Mouse (Mus musculus): ENCODE data around the gene Hk1. TPM values are rescaled to one million over a fixed set of nuclear protein-coding genes. Genes with fewer than 3 reads are reported as not detected.

Gene Hk1
- polyA plus RNA-seq, 1 experiment from 2014 or later, result 29.4 TPM

GRCm38 (mm10) chr10:62338626-62339025 lies 41.1 kb downstream of the Hk1 start:
- DNase-seq (ENCODE audit: extremely low spot score, low spot score), result no peak
- Histone ChIP-seq H3K4me1 (peaks cover 67% of the 10 kb centered on the region), H3K27me3 (ENCODE audit: poor library complexity, severe bottlenecking) (peaks cover 13% of the 10 kb centered on the region), H3K4me3 (peak overlapping the region; percentile 82), H3K27ac (peak overlapping the region; percentile 58; the same call in 1 of the 2 replicates), H3K9me3 (no peaks in the 10 kb centered on the region), H3K36me3 (replicated peaks) (no peaks in the 10 kb centered on the region)
- WGBS, result 26% methylated on average over 5 of the region's 5 CpGs

GRCm38 (mm10) chr10:62338176-62338575 lies 41.5 kb downstream of the Hk1 start:
- Histone ChIP-seq H3K36me3 (replicated peaks) (no peaks in the 10 kb centered on the region), H3K4me3 (peak overlapping the region; percentile 82; the same call in 1 of the 2 replicates), H3K4me1 (peaks cover 69% of the 10 kb centered on the region), H3K27ac (peak overlapping the region; percentile 58), H3K27me3 (ENCODE audit: poor library complexity, severe bottlenecking) (peaks cover 13% of the 10 kb centered on the region), H3K9me3 (no peaks in the 10 kb centered on the region)
- 24% methylated on average over 9 of the region's 9 CpGs for WGBS
- no peak for DNase-seq (ENCODE audit: extremely low spot score, low spot score)

- H3K9me3 ChIP-seq, result no peaks in the 10 kb centered on the region
Measured at GRCm38 (mm10) chr10:62336601-62337578, 42.8 kb downstream of the Hk1 start.

GRCm38 (mm10) chr10:62335423-62335776 lies 44.3 kb downstream of the Hk1 start:
- H3K4me3 ChIP-seq, result no peak overlapping the region
- H3K27me3 ChIP-seq (ENCODE audit: poor library complexity, severe bottlenecking), result peaks cover 13% of the 10 kb centered on the region
- no peaks in the 10 kb centered on the region for H3K36me3 ChIP-seq (replicated peaks)
- DNase-seq (ENCODE audit: extremely low spot score, low spot score), result no peak
- H3K9me3 ChIP-seq, result no peaks in the 10 kb centered on the region
- H3K4me1 ChIP-seq, result peaks cover 67% of the 10 kb centered on the region
- H3K27ac ChIP-seq, result no peak overlapping the region
- WGBS, result 19% methylated on average over 6 of the region's 6 CpGs

More at GRCm38 (mm10) chr10:62336601-62337578, 42.8 kb downstream of the Hk1 start:
- no peak overlapping the region for H3K4me3 ChIP-seq
- H3K36me3 ChIP-seq (replicated peaks), result no peaks in the 10 kb centered on the region
- peaks cover 13% of the 10 kb centered on the region for H3K27me3 ChIP-seq (ENCODE audit: poor library complexity, severe bottlenecking)
- peak overlapping the region; percentile 12; the same call in 1 of the 2 replicates for H3K27ac ChIP-seq
- no peak for DNase-seq (ENCODE audit: extremely low spot score, low spot score)
- 24% methylated on average over 12 of the region's 12 CpGs for WGBS
- peaks cover 77% of the 10 kb centered on the region for H3K4me1 ChIP-seq

- Histone ChIP-seq H3K27me3 (ENCODE audit: poor library complexity, severe bottlenecking) (peaks cover 13% of the 10 kb centered on the region), H3K27ac (no peak overlapping the region), H3K9me3 (no peaks in the 10 kb centered on the region), H3K36me3 (replicated peaks) (no peaks in the 10 kb centered on the region), H3K4me1 (peaks cover 71% of the 10 kb centered on the region), H3K4me3 (no peak overlapping the region)
- DNase-seq (ENCODE audit: extremely low spot score, low spot score), result no peak
- 45% methylated on average over 20 of the region's 20 CpGs for WGBS
Measured at GRCm38 (mm10) chr10:62334686-62335422, 44.9 kb downstream of the Hk1 start.

- Histone ChIP-seq H3K4me3 (no peak overlapping the region), H3K36me3 (replicated peaks) (no peaks in the 10 kb centered on the region), H3K4me1 (peaks cover 58% of the 10 kb centered on the region), H3K9me3 (no peaks in the 10 kb centered on the region), H3K27ac (no peak overlapping the region), H3K27me3 (ENCODE audit: poor library complexity, severe bottlenecking) (peaks cover 2% of the 10 kb centered on the region; the same call in 1 of the 2 replicates)
- DNase-seq (ENCODE audit: extremely low spot score, low spot score), result no peak
- 77% methylated on average over 14 of the region's 14 CpGs for WGBS
Measured at GRCm38 (mm10) chr10:62333269-62333668, 46.4 kb downstream of the Hk1 start.

- 71% methylated on average over 7 of the region's 7 CpGs for WGBS
- Histone ChIP-seq H3K9me3 (no peaks in the 10 kb centered on the region), H3K36me3 (replicated peaks) (no peaks in the 10 kb centered on the region), H3K4me3 (no peak overlapping the region), H3K4me1 (peaks cover 59% of the 10 kb centered on the region), H3K27ac (0 out of 2 replicates have a peak overlapping the region, but pooled peaks have one; percentile 11), H3K27me3 (ENCODE audit: poor library complexity, severe bottlenecking) (no peaks in the 10 kb centered on the region)
- DNase-seq (ENCODE audit: extremely low spot score, low spot score), result no peak
Measured at GRCm38 (mm10) chr10:62332514-62332913, 47.2 kb downstream of the Hk1 start.

- Histone ChIP-seq H3K27ac (no peak overlapping the region), H3K9me3 (no peaks in the 10 kb centered on the region), H3K27me3 (ENCODE audit: poor library complexity, severe bottlenecking) (no peaks in the 10 kb centered on the region), H3K4me1 (peaks cover 59% of the 10 kb centered on the region), H3K36me3 (replicated peaks) (no peaks in the 10 kb centered on the region), H3K4me3 (no peak overlapping the region)
- DNase-seq (ENCODE audit: extremely low spot score, low spot score), result no peak
- 77% methylated on average over 12 of the region's 12 CpGs for WGBS
Measured at GRCm38 (mm10) chr10:62331771-62332170, 47.9 kb downstream of the Hk1 start.

- WGBS, result 95% methylated on average over 9 of the region's 9 CpGs
- peaks cover 58% of the 10 kb centered on the region for H3K4me1 ChIP-seq
Measured at GRCm38 (mm10) chr10:62331296-62331695, 48.4 kb downstream of the Hk1 start.

GRCm38 (mm10) chr10:62329846-62330245 lies 49.9 kb downstream of the Hk1 start:
- WGBS, result 64% methylated on average over 7 of the region's 7 CpGs
- Histone ChIP-seq H3K9me3 (no peaks in the 10 kb centered on the region), H3K27me3 (ENCODE audit: poor library complexity, severe bottlenecking) (no peaks in the 10 kb centered on the region)

More at GRCm38 (mm10) chr10:62331296-62331695, 48.4 kb downstream of the Hk1 start:
- H3K9me3 ChIP-seq, result no peaks in the 10 kb centered on the region
- DNase-seq (ENCODE audit: extremely low spot score, low spot score), result no peak
- H3K4me3 ChIP-seq, result no peak overlapping the region
- peak overlapping the region; percentile 31; the same call in 1 of the 2 replicates for H3K27ac ChIP-seq
- no peaks in the 10 kb centered on the region for H3K27me3 ChIP-seq (ENCODE audit: poor library complexity, severe bottlenecking)
- no peaks in the 10 kb centered on the region for H3K36me3 ChIP-seq (replicated peaks)

GRCm38 (mm10) chr10:62328886-62329412 lies 50.8 kb downstream of the Hk1 start:
- Histone ChIP-seq H3K4me1 (peaks cover 37% of the 10 kb centered on the region), H3K4me3 (no peak overlapping the region), H3K9me3 (no peaks in the 10 kb centered on the region), H3K27me3 (ENCODE audit: poor library complexity, severe bottlenecking) (no peaks in the 10 kb centered on the region), H3K36me3 (replicated peaks) (no peaks in the 10 kb centered on the region), H3K27ac (no peak overlapping the region)
- no peak for DNase-seq (ENCODE audit: extremely low spot score, low spot score)
- WGBS, result 87% methylated on average over 10 of the region's 10 CpGs

More at GRCm38 (mm10) chr10:62329846-62330245, 49.9 kb downstream of the Hk1 start:
- H3K4me1 ChIP-seq, result peaks cover 43% of the 10 kb centered on the region
- no peak overlapping the region for H3K27ac ChIP-seq
- H3K4me3 ChIP-seq, result no peak overlapping the region
- H3K36me3 ChIP-seq (replicated peaks), result no peaks in the 10 kb centered on the region
- no peak for DNase-seq (ENCODE audit: extremely low spot score, low spot score)

GRCm38 (mm10) chr10:62327572-62328317 lies 52.0 kb downstream of the Hk1 start:
- H3K36me3 ChIP-seq (replicated peaks), result no peaks in the 10 kb centered on the region
- no peaks in the 10 kb centered on the region for H3K9me3 ChIP-seq
- 59% methylated on average over 23 of the region's 23 CpGs for WGBS
- H3K4me1 ChIP-seq, result peaks cover 32% of the 10 kb centered on the region
- no peaks in the 10 kb centered on the region for H3K27me3 ChIP-seq (ENCODE audit: poor library complexity, severe bottlenecking)
- no peak for DNase-seq (ENCODE audit: extremely low spot score, low spot score)
- H3K27ac ChIP-seq, result no peak overlapping the region
- H3K4me3 ChIP-seq, result peak overlapping the region; percentile 10; the same call in 1 of the 2 replicates
